Mouse (Mus musculus) hindbrain, embryonic 16.5 days (tissue): ENCODE measurements around the gene Lce3a. TPM values are rescaled to one million over a fixed set of nuclear protein-coding genes. Genes with fewer than 3 reads are reported as not detected.

Experiments
- ATAC-seq: fragments of 200-750 bp; cut with Nextera tagmentation; 2 replicates; pipeline ENCODE4 v1.8.0; 2017; ENCODE audit warnings: moderate TSS enrichment, moderate library complexity
- H3K27ac ChIP-seq: fragments of 300-500 bp; sonication (generic); 2 replicates; pipeline ENCODE4 v1.5.1; 2014; ENCODE audit warnings: low read depth, mild to moderate bottlenecking, control low read depth, low read length, moderate library complexity
- H3K27me3 ChIP-seq: fragments of 300-500 bp; sonication (generic); replicated peaks from 2 replicates; pipeline ENCODE4 v1.6.1; 2014; ENCODE audit warnings: low read length; ENCODE audit not compliant: control insufficient read depth, insufficient read depth
- H3K36me3 ChIP-seq: fragments of 300-500 bp; sonication (generic); 2 replicates; pipeline ENCODE4 v1.6.1; 2014; ENCODE audit warnings: mild to moderate bottlenecking, low read length, moderate library complexity, mixed read lengths; ENCODE audit not compliant: control insufficient read depth, insufficient read depth
- H3K4me1 ChIP-seq: fragments of 300-500 bp; sonication (generic); 2 replicates; pipeline ENCODE4 v1.6.1; 2014; ENCODE audit warnings: low read depth, low read length; ENCODE audit not compliant: control insufficient read depth, insufficient read depth
- H3K4me2 ChIP-seq: fragments of 300-500 bp; sonication (generic); 2 replicates; pipeline ENCODE4 v1.6.1; 2014; ENCODE audit warnings: mild to moderate bottlenecking, low read length, control low read depth, moderate library complexity
- H3K4me3 ChIP-seq: fragments of 300-500 bp; sonication (generic); 2 replicates; pipeline ENCODE4 v1.5.1; 2014; ENCODE audit warnings: mild to moderate bottlenecking, low read length, control low read depth, moderate library complexity
- H3K9ac ChIP-seq: fragments of 300-500 bp; sonication (generic); 2 replicates; pipeline ENCODE4 v1.6.1; 2014; ENCODE audit warnings: low read depth, mild to moderate bottlenecking, control low read depth, low read length, moderate library complexity
- H3K9me3 ChIP-seq: fragments of 300-500 bp; sonication (generic); 2 replicates; pipeline ENCODE4 v1.6.1; 2014; ENCODE audit warnings: mild to moderate bottlenecking, low read length, moderate library complexity; ENCODE audit not compliant: control insufficient read depth
- WGBS: fragments of 180-500 bp; shearing (Covaris S2); extraction: QIAGEN DNeasy Blood & Tissue Kit; methylation state at CpG from one replicate; pipeline ENCODE4 v1.1.7; 2014; 5-methylcytosine and 5-hydroxymethylcytosine counted together
- polyA plus RNA-seq: library from polyadenylated mRNA; unstranded; fragments of >200 nt; fragmentation: Nextera tagmentation; extraction: Ambion mirVana; gene quantifications from 2 replicates; pipeline ENCODE4 v1.2.1, GENCODE M21; 2015

Gene Lce3a
- polyA plus RNA-seq, 1 experiment from 2014 or later: not detected

GRCm38 (mm10) chr3:92894489-92894888 lies 31.5 kb downstream of the Lce3a start:
- H3K9ac ChIP-seq: no peak overlapping the region
- no peaks in the 10 kb centered on the region for H3K9me3 ChIP-seq
- no peaks in the 10 kb centered on the region for H3K27me3 ChIP-seq
- H3K27ac ChIP-seq: no peak overlapping the region
- no peak overlapping the region for H3K4me2 ChIP-seq
- no peak overlapping the region for H3K4me3 ChIP-seq
- no peaks in the 10 kb centered on the region for H3K4me1 ChIP-seq
- no peak for ATAC-seq
- 64% methylated on average over 1 of the region's 1 CpGs for WGBS
- H3K36me3 ChIP-seq: no peaks in the 10 kb centered on the region

- H3K36me3 ChIP-seq: no peaks in the 10 kb centered on the region
- no peaks in the 10 kb centered on the region for H3K9me3 ChIP-seq
- no peaks in the 10 kb centered on the region for H3K27me3 ChIP-seq
- no peak for ATAC-seq
- H3K4me2 ChIP-seq: no peak overlapping the region
- H3K4me1 ChIP-seq: no peaks in the 10 kb centered on the region
- no peak overlapping the region for H3K9ac ChIP-seq
- H3K4me3 ChIP-seq: no peak overlapping the region
- H3K27ac ChIP-seq: no peak overlapping the region
- WGBS: 67% methylated on average over 3 of the region's 3 CpGs
Measured at GRCm38 (mm10) chr3:92894063-92894462, 32.0 kb downstream of the Lce3a start.

Other genes with a start within 250 kb of the Lce3a start
- not detected in 2 replicates for gene Lce1c, start 247.0 kb downstream of the Lce3a start, polyA plus RNA-seq
- not detected in 2 replicates for gene Lce1d, start 239.0 kb downstream of the Lce3a start, polyA plus RNA-seq
- not detected in 2 replicates for gene Lce1e, start 217.2 kb downstream of the Lce3a start, polyA plus RNA-seq
- gene Lce1f, start 205.9 kb downstream of the Lce3a start, polyA plus RNA-seq: not detected in 2 replicates
- not detected in 2 replicates for gene Gm38119, start 187.1 kb downstream of the Lce3a start, polyA plus RNA-seq
- not detected in 2 replicates for gene Lce1g, start 173.9 kb downstream of the Lce3a start, polyA plus RNA-seq
- not detected in 2 replicates for gene Lce1h, start 161.2 kb downstream of the Lce3a start, polyA plus RNA-seq
- not detected in 2 replicates for gene Lce1i, start 147.3 kb downstream of the Lce3a start, polyA plus RNA-seq
- gene Lce1j, start 135.7 kb downstream of the Lce3a start, polyA plus RNA-seq: not detected in 2 replicates
- gene Lce1k, start 118.3 kb downstream of the Lce3a start, polyA plus RNA-seq: not detected in 2 replicates
- not detected in 2 replicates for gene Kprp, start 99.0 kb downstream of the Lce3a start, polyA plus RNA-seq
- not detected in 2 replicates for gene Lce1l, start 74.9 kb downstream of the Lce3a start, polyA plus RNA-seq
- gene 2310050C09Rik, start 56.0 kb downstream of the Lce3a start, polyA plus RNA-seq: not detected in 2 replicates
- gene Lce3b, start 6.7 kb upstream of the Lce3a start, polyA plus RNA-seq: not detected in 2 replicates
- 0.89 TPM in 1 of 2 replicates, not detected in the other for gene Lce3c, start 18.3 kb upstream of the Lce3a start, polyA plus RNA-seq
- gene Lce3d, start 31.2 kb upstream of the Lce3a start, polyA plus RNA-seq: not detected in 2 replicates
- not detected in 2 replicates for gene Lce3e, start 40.8 kb upstream of the Lce3a start, polyA plus RNA-seq
- not detected in 2 replicates for gene Lce3f, start 66.0 kb upstream of the Lce3a start, polyA plus RNA-seq
- gene Crct1, start 89.5 kb upstream of the Lce3a start, polyA plus RNA-seq: 2.1 and 2.3 TPM in 2 replicates
- not detected in 2 replicates for gene Lce1m, start 92.8 kb upstream of the Lce3a start, polyA plus RNA-seq
- not detected in 2 replicates for gene Gm4858, start 142.6 kb upstream of the Lce3a start, polyA plus RNA-seq
- gene Crnn, start 218.6 kb upstream of the Lce3a start, polyA plus RNA-seq: not detected in 2 replicates